Mouse (Mus musculus) cortical plate, adult 2 months (tissue): Measurements from ENCODE around the gene Kiss1.

Experiments
- CTCF ChIP-seq: fragments of 200-500 bp; IDR thresholded peaks from 2 replicates; pipeline ENCODE4 v1.5.1; 2011; ENCODE audit warnings: mild to moderate bottlenecking, control low read depth, low read length; ENCODE audit not compliant: insufficient read depth; ENCODE audit errors: extremely low read depth
- POLR2A ChIP-seq: fragments of 200-500 bp; IDR thresholded peaks from 2 replicates; pipeline ENCODE4 v1.6.1; 2011; ENCODE audit warnings: mild to moderate bottlenecking, low read length, control low read depth; ENCODE audit not compliant: insufficient read depth; ENCODE audit errors: extremely low read depth

GRCm38 (mm10) chr1:133315775-133316174, 5.9 kb upstream of the Kiss1 start:
- no peak for TF ChIP-seq CTCF
- no peak for TF ChIP-seq POLR2A
